Mouse (Mus musculus): Measurements from ENCODE around the gene Cstf3. TPM values are rescaled to one million over a fixed set of nuclear protein-coding genes. Genes with fewer than 3 reads are reported as not detected.

Cstf3 gene
- polyA plus RNA-seq, 1 experiment from 2014 or later = 88.2 TPM

DNA sequence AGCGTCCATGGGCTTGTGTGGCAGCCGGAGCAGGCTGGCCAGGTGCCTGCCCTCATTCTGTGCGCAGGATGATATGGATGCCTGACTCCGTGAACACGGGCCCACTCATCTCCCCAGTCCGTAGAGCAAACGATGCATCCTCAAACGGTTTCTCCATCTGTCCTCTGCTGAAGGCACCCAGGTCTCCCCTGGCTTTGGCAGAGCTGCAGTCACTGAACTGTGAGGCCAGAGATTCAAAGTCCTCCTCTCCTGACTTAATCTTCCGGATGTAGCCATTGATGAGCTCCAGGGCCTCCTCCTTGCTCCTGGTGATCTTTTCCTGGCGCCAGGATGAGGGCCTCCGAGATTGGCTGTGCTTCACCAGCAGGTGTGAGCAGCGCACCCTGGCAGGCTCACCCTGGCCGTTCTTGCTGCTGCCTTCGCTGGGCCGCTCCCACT, 124.0 kb downstream of the Cstf3 start:
- 38% methylated on average over 15 of the region's 15 CpGs for WGBS
- H3K4me1 ChIP-seq = peaks cover 21% of the 10 kb centered on the region
- H3K9ac ChIP-seq = no peak overlapping the region
- H3K4me2 ChIP-seq = no peak overlapping the region
- no peaks in the 10 kb centered on the region for H3K9me3 ChIP-seq
- no peak overlapping the region for H3K4me3 ChIP-seq
- peaks cover 4% of the 10 kb centered on the region; the same call in 1 of the 2 replicates for H3K27me3 ChIP-seq
- H3K27ac ChIP-seq = no peak overlapping the region
- H3K36me3 ChIP-seq = no peaks in the 10 kb centered on the region
- no peak for ATAC-seq (ENCODE audit: insufficient number of reproducible peaks, insufficient read depth, low FRiP score, low TSS enrichment, low read depth)

Other genes with a start within 250 kb of the Cstf3 start
- gene D430041D05Rik, start 179.5 kb upstream of the Cstf3 start, polyA plus RNA-seq (2015; fragmentation: Nextera tagmentation; extraction: Ambion mirVana) = 0.58 and 0.80 TPM in 2 replicates
- 12.8 and 14.9 TPM in 2 replicates for gene Hipk3, start 96.1 kb upstream of the Cstf3 start, polyA plus RNA-seq (2015; fragmentation: Nextera tagmentation; extraction: Ambion mirVana)
- gene Tcp11l1, start 121.6 kb downstream of the Cstf3 start, polyA plus RNA-seq (2015; fragmentation: Nextera tagmentation; extraction: Ambion mirVana) = 61.5 and 73.3 TPM in 2 replicates
- gene Pin1rt1, start 125.9 kb downstream of the Cstf3 start, polyA plus RNA-seq (2015; fragmentation: Nextera tagmentation; extraction: Ambion mirVana) = not detected in 2 replicates
- 4.1 and 5.3 TPM in 2 replicates for gene Depdc7, start 152.4 kb downstream of the Cstf3 start, polyA plus RNA-seq (2015; fragmentation: Nextera tagmentation; extraction: Ambion mirVana)
- 13.5 and 14.2 TPM in 2 replicates for gene Qser1, start 226.2 kb downstream of the Cstf3 start, polyA plus RNA-seq (2015; fragmentation: Nextera tagmentation; extraction: Ambion mirVana)

Data from embryonic facial prominence, embryonic 13.5 days (tissue).